Mouse (Mus musculus): ENCODE measurements around the gene Lrg1.
"Not testable (repeated sequence)": the region's sequence is repeated elsewhere in the genome, so short reads cannot be mapped to it uniquely, and the experiment has no call there.

The Lrg1 gene

DNA sequence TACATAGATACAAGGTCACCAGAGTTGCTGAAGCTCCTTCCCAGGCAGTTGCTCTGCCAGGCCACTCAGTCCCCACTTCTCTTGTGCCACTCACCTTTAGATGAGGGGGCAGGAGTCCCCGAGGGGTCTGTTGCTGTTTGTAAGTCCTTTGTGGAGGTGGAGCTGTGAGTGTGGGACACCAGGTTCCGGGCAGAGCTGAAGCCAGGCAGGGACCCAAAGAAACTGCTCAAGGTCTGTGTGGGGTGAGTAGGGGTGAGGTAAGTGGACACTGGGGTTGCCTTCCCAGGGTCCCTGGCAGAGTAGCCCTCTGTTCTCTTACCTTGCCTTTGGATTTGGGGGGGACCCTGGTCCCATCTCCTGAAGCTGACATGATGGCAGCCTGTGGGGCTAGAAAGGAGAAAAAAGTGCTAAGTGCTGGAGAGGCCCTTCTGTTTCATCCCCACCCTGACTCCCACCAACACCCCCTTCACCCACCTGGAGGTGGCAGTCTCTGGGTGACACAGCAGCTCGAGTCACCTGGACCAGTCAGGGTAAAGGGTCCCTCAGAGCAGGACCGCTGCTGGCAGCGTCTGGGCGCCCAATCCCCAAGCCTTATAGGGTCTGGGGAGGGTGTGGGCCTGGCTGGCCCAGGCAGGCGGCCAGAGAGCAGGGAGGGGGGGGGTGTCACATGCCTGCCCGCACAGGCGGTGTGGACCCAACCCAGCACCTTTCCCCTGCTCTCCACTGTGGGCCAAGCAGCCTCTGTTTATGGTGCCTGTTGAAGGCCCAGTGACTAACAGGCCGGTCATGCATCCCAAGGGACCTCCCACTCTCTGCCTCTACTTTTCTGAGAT, 12.4 kb downstream of the Lrg1 start, which contains the start of gene Plin4:
Gene Plin4, minus strand, starts transcription at position 585 of the 833 bp plus-strand sequence.
- peak in 1 of 2 experiments; percentile 72 for DNase-seq (ENCODE audit: low spot score in 2 of 2)

DNA sequence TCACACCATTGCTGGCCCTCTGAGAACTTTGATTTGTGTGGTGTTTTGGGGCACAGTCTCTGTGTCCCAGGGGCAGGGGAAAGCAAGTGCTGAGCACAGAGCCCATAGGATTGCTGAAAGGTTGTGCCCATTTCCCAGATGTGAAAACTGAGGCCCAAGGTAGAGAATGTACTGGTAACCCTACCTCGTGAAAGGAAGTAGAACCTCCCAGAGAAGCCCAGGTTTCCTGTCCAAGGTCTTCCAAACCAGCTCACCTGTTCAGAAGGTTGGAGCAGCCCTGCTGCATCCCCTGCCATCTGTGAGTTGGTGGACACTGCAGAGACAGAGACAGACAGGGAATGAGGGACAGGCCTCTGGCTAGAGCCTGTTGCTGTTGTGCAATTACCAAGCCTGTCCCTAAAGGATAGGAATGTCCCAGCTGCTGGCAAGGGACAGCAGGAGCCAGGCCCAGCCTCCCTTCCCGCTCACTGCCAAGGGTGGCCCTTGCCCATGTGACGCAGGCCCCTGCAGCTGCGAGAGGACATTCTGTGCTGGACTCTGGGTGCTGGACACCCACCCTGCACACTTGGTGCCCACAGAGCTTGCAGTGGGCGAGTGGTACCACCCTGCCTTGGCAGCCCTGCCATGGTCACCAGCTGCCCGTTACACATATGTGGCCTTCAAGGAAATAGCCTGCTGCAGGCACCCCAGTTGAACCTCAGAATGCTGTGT, 13.3 kb downstream of the Lrg1 start:
- DNase-seq (ENCODE audit: low spot score in 2 of 2): peak in 1 of 2 experiments; percentile 34

DNA sequence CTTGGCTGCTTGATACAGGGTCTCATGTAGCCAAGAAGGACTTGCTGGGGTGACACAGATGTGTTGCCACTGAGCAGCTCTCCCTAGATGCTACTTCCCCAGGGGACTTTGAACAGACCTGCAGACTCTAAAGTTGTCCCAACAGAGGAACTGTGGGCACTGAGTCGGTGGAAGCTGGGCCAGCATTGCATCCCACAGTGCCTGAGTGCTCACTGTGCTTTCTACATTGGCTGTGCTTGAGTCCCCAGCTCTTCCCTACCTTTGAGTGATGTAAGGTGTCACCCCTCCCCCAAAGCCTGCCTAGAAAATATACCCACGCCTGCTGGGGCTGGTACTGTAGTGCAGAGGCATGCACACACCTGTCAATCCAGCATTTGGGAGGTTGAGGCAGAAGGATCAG, 14.1 kb downstream of the Lrg1 start:
- no peak for DNase-seq (ENCODE audit: low spot score in 2 of 2)

DNA sequence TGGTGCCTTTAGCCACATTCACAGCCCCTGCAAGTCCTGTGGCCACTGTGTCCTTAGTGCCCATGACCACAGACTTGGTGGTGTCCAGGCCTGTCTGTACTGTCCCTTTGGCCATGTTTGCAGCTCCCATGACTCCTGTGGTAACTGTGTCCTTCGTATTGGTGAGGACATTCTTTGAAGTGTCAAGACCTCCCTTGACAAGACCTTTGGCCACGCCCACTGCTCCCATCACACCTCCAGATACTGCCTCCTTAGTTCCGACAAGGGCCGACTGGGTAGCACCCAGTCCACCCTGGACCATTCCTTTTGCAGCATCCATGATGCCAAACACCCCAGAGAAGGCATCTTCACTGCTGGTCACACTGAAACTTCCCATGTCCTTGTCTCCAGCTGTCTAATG, 14.8 kb downstream of the Lrg1 start:
- no peak for DNase-seq (ENCODE audit: low spot score in 2 of 2)

DNA sequence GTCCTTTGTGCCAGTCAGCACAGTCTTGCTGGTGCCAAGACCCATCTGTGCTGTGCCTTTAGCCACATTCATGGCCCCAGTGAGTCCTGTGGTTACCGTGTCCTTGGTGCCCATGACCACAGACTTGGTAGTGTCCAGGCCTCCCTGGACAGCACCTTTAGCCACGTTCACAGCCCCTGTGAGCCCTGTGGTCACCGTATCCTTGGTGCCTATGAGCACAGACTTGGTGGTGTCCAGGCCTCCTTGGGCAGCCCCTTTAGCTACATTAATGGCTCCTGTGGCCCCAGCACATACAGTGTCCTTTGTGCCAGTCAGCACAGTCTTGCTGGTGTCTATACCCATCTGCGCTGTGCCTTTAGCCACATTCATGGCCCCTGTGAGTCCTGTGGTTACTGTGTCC, 15.4 kb downstream of the Lrg1 start:
- DNase-seq (ENCODE audit: low spot score in 2 of 2): not testable (repeated sequence)

DNA sequence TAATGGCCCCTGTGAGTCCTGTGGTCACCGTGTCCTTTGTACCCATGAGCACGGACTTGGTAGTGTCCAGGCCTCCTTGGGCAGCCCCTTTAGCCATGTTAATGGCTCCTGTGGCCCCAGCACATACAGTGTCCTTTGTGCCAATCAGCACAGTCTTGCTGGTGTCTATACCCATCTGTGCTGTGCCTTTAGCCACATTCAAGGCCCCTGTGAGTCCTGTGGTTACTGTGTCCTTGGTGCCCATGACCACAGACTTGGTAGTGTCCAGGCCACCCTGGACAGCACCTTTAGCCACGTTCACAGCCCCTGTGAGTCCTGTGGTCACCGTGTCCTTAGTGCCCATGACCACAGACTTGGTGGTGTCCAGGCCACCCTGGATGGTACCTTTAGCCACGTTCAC, 17.0 kb downstream of the Lrg1 start:
- DNase-seq (ENCODE audit: low spot score in 2 of 2): not testable (repeated sequence)

DNA sequence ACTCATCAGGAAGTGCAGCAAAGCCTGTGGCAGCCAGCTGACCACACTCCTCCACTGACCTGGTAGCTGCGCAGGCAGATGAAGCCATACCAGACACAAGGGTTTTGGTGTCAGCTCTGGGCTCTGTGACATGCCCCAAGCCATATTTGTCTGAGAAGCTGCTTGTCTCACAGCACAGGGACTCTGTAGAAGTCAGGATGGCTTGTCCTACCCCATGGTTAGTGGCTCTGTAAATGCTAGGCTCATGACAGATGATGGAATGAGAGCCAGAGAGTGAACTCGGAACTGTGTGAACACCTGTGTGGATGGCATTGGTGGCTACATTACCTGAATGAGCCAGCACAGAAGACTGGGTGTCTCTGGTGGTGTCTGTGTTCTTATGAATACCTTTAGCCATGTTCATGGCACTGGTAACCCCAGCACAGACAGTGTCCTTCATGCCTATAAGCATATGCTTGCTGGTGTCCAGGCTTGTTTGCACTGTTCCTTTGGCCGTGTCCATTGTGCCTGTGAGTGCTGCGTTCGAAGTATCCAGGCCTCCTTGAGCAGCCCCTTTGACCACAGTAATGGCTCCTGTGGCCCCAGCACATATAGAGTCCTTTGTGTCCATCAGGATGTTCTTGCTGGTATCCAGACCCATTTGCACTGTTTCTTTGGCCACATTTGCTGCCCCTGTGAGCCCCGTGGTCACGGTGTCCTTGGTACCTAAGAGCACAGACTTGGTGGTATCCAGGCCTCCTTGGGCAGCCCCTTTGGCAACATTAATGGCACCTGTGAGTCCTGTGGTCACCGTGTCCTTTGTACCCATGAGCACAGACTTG, 18.1 kb downstream of the Lrg1 start:
- no peak for DNase-seq (ENCODE audit: low spot score in 2 of 2)

DNA sequence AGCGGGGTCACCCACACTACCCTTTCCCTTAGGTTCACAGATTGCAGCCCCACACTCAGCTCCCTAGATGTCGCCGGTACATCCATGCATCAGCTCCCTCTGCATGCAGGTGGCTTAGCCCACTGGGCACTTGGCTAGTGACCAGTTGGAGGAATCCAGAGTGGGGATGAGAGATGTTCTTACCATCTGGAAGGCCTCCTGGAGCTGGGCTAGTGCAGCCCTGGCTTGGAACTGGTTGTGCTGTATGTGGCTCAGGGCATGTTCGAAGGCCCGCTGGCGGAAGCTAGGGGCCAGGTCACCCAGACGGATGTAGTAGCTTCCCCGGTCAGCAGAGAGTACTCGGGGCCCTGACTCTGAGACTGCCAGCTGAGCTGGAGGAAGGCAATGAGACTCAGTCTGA, 18.9 kb downstream of the Lrg1 start:
- no peak for DNase-seq (ENCODE audit: low spot score in 2 of 2)

DNA sequence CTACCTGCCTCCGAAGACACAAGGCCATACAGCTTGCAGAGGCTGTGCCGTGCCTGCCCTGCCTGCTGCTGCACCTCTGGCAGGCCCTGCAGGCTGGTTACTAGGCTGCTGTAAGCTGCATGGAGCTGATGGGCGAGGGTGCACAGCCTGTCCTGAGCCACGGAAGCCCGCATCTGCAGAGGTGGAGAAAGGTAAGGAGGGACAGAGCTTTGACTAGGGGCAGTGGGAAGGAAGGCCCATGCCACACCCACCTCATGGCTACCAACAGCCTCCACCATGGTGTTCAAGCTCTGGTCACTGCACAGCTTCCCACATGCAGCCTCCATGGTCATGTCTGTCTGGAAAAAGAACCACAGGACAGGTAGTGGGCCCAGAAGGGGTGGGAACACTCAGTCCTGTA, 19.6 kb downstream of the Lrg1 start:
- no peak for DNase-seq (ENCODE audit: low spot score in 2 of 2)

DNA sequence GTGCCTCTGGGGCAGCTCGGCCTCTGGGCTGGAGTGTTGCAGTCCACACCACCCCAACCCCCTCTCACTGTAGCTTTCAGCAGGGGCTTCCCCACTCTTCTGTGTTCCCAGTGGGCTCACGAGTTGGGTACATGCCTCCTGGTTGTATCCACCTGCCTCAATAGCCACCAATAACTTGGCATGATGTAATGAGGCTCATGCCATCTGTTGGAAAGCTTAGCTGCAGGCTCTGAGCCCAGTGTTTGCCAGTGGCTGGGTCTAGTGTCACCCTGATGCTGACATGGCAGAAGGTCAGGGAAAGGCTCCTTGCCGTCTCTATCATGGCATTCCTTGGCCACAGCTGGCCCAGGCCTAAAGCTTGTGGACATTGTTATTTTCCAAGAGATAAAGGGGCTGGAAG, 21.0 kb downstream of the Lrg1 start:
- no peak for DNase-seq (ENCODE audit: low spot score in 2 of 2)

DNA sequence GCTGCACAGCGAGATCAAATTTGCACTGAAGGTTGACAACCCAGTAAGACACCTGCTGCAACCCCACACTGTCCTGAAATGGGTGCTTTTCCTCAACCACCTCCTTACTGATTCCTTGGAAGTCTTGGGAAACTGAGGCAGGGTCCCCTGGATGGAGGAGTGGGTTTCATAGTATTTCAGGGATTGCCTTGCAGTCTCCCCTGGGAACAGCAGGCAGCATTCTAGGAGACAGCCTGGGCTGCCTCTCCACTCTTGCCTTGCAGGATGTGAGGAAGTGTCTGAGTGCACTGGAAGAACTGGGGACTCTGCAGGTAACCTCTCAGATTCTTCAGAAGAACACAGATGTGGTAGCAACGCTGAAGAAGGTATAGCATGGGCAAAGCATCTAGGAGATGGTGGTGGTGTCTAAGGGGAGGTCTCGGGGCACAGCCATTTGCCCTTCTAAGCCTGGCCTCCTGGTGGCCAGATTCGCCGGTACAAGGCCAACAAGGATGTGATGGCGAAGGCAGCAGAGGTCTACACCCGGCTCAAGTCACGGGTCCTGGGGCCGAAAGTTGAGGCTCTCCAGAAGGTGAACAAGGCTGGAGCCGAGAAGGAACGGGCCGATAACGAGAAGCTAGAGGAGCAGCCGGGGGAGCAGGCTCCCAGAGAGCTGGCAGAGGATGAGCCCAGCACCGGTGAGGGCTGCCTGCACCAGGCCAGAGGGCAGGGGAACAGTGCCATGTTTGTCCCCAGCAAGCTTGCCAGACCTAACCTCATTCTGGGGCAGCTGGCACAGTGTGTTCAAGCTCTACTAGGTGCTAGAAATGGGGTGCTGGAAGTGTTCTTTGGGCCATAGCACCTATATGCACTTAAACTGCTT, 22.9 kb downstream of the Lrg1 start:
- DNase-seq (ENCODE audit: low spot score in 2 of 2): no peak

DNA sequence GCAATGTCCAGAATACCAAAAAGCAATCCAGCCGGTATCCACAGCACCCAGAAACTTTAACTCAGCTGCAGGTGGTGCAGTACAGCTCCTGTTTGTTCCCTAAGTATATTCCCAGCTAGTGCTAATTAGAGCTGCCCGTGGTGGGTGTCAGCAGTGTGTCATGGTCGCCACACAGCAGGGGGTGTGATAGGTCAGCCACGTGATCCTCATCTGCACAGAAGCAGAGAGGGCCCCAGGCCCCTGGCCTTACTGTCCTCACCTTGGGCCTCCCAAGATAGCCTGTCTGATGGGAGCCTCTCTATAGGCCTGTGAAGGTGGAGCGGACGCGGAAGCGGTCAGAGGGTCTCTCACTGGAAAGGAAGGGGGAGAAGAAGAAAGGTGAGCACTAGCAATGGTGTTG, 23.6 kb downstream of the Lrg1 start:
- no peak for DNase-seq (ENCODE audit: low spot score in 2 of 2)

DNA sequence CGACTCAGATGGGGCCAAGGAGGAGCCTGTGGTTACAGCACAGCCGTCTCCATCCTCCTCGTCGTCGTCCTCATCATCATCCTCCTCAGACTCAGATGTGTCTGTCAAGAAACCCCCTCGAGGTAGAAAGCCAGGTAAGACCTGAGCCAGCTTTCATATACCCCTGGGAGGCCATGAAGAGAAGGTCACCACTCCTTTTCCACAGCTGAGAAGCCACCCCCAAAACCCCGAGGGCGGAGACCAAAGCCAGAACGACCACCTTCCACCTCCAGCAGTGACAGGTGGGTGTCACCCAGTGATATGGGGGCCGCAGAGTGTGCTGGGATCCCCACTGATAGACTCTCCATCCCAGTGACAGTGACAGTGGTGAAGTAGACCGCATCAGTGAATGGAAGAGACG, 24.9 kb downstream of the Lrg1 start:
- no peak for DNase-seq (ENCODE audit: low spot score in 2 of 2)

DNA sequence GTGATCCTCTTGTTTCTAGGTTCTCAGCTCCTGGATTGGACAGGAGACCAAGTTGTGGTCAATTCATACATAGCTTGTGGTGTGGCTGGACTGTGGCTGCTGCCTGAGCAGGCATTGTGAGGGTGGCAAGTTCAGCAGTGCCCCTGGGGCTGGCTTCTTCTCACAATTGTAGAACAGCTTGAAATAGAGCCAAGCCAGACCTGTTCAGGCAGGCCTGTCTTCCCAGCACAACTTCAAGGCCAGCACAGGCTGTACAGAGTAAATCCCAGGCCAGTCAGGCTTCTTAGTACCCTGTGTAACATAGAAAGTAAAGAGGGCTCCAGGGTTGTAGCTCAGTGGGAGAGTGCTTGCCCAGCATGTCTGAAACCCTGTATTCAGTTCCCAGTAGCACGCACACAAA, 29.0 kb downstream of the Lrg1 start:
- peak; percentile 66 for DNase-seq (ENCODE audit: low spot score in 2 of 2)

DNA sequence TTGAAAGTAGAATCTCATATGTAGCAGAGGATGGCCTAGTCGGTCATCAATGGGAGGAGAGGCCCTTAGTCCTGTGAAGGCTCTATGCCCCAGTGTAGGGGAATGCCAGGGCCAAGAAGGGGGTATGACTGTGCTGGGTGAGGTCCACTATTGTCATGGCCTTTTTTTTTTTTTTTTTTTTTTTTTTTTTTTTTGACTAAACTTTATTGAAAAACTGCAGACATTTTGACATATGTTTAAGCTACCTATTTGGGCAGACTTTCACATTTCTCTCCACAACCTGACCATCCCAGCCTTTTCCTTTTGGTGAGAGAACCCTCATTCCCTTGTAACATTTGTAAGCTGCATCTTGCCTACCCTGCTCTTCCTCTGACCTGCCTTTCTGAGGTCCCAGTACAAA, 29.5 kb downstream of the Lrg1 start:
- DNase-seq (ENCODE audit: low spot score in 2 of 2): no peak

DNA sequence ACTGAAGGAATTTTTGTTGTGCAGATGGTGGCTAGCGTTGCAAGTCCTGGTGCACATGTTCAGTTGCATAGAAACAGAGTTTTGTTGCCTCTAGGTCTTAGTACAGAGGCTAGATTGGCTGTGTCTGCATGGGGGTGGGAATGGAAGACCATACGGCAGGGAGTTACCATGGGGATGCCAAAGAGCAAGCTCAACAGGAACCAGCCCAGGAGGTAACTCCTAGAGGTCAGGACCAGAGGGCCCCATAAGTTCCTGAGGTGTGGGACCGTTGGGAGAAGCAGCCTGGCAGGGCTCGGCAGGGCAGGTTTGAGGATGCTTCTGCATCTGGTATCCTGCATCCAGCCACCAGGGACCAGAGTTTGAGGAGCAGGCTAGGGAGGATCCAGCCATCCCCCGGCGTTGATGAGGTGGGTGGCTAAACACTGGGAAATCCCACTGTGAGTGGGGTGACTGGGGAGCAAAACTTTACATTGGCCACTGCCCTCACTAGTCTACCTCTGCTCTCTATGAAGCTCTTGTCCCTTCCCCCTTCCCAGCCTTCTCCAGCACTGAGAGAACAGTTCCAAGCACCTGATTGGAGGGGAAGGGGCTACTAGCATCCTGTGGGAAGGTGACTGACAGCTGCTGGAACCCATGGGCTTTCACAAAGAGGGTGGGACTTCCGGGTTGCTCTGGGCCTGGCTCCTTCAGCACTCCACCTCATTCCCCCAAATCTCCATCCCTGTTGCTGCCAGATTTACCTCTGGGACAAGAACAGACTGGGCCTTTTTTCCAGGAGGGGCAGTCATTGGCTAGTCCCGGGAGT, 40.8 kb downstream of the Lrg1 start:
- DNase-seq (ENCODE audit: low spot score in 2 of 2): no peak

DNA sequence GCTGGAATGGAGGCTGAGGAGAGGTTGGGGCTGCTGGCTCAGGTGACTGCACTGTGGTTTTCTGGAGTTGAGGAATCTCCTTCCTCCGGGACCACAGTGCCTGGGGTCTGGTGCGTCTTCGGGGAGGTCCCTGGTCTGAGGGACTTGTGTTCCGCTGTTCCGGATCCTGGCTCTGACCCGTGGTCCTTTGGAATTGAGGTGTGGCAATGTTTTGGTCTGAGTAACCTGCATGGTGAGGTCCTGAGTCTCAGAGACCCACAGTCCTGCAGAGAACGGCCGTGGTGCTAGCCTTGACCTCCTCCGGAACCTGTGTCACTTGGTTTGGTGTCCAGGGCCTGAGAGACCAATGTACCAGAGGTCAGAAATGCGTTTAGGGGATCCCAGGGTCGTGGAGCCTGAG, 41.9 kb downstream of the Lrg1 start:
- DNase-seq (ENCODE audit: low spot score in 2 of 2): no peak

DNA sequence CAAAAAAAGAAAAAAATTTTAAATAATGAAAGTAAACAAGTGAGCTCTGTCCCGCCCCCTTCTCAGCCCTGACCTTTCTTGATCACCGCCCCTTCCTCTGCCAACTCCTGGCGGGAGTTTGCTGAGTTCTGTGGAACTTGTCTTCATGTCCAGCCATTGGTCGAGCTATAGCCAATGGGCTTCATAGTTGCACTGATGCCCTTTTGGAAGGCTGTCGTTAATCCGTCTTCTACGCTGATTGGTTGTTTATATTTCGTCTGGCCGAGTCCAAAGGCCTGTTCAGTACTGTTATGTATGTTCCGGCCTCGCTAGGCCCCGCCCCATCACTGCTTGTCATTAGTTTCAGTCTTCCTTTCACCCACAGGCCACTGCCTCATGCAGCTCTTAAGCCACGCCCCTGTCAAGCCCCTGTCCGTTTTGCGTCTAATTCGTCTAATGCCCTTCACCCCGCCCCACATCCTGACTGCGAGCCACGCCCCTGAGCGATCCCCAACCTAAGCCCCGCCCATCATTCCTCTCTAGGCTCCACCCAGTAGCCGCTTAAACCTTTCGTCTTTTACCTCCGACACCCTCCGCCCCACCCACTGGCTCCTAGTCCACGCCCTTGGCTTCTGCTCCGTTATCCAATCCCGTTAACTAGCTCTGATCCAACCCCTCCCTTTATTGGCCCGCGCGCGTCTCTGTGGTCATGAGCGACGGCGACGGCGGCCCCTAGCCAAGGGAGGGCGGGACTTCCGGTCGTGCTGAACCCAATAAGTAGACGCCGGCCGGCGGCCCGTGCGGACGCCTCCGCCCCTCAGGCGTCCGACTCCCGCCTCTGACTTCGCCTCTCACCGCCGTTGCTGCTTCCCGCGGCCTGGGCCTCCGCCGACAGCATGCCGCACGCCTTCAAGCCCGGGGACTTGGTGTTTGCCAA, 42.7 kb downstream of the Lrg1 start, which contains the start of gene Hdgfl2:
Gene Hdgfl2, plus strand, starts transcription at position 755 of the 916 bp plus-strand sequence.
- DNase-seq (ENCODE audit: low spot score in 2 of 2): peak; percentile 92 to 100

DNA sequence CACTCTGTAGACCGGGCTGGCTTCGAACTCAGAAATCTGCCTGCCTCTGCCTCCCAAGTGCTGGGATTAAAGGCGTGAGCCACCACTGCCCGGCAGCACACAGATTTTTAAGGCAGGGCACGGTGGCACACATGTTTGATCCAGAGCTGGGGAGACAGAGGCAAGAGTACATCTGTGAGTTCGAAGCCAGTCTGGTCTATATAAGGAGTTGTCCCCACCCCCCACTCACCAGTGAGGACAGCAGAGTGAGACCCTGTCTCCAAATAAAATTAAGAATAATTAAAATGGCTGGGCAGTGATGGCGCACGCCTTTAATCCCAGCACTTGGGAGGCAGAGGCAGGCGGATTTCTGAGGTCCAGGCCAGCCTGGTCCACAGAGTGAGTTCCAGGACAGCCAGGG, 43.4 kb downstream of the Lrg1 start:
- DNase-seq (ENCODE audit: low spot score in 2 of 2): not testable (repeated sequence)

Measured in urinary bladder, adult 18-20 months (tissue).